Mouse (Mus musculus) forebrain, postnatal 0 days (tissue): Measurements from ENCODE around the gene Wdr92. TPM values are rescaled to one million over a fixed set of nuclear protein-coding genes. Genes with fewer than 3 reads are reported as not detected.

ENCODE experiments used
- ATAC-seq: fragments of 200-750 bp; cut with Nextera tagmentation; 2 replicates; pipeline ENCODE4 v1.8.0; 2017; ENCODE audit warnings: mild to moderate bottlenecking, moderate library complexity
- DNase-seq: peaks from one replicate; pipeline ENCODE4 v3.0.0-alpha.2; 2015
- H3K27ac ChIP-seq: fragments of 300-500 bp; sonication (generic); 2 replicates; pipeline ENCODE4 v1.5.1; 2014; ENCODE audit warnings: low read depth, mild to moderate bottlenecking, antibody characterized with exemption, low read length, moderate library complexity, mixed read lengths
- H3K27me3 ChIP-seq: fragments of 300-500 bp; sonication (generic); 2 replicates; pipeline ENCODE4 v1.6.1; 2014; ENCODE audit warnings: mild to moderate bottlenecking, low read length, mixed read lengths; ENCODE audit not compliant: insufficient read depth
- H3K36me3 ChIP-seq: fragments of 300-500 bp; sonication (generic); 2 replicates; pipeline ENCODE4 v1.6.1; 2014; ENCODE audit warnings: mild to moderate bottlenecking, moderate library complexity; ENCODE audit not compliant: insufficient read depth
- H3K4me1 ChIP-seq: fragments of 300-500 bp; sonication (generic); 2 replicates; pipeline ENCODE4 v1.6.1; 2014; ENCODE audit warnings: antibody characterized with exemption; ENCODE audit not compliant: insufficient read depth
- H3K4me2 ChIP-seq: fragments of 300-500 bp; sonication (generic); 2 replicates; pipeline ENCODE4 v1.6.1; 2014; ENCODE audit warnings: low read depth, mild to moderate bottlenecking, moderate library complexity
- H3K4me3 ChIP-seq: fragments of 300-500 bp; sonication (generic); 2 replicates; pipeline ENCODE4 v1.5.1; 2014; ENCODE audit warnings: low read depth, low read length, mixed read lengths
- H3K9ac ChIP-seq: fragments of 300-500 bp; sonication (generic); 2 replicates; pipeline ENCODE4 v1.6.1; 2014; ENCODE audit warnings: mild to moderate bottlenecking
- H3K9me3 ChIP-seq: fragments of 300-500 bp; sonication (generic); 2 replicates; pipeline ENCODE4 v1.6.1; 2016; ENCODE audit warnings: low read length
- CTCF ChIP-seq: sonication (generic); IDR thresholded peaks from 2 replicates; pipeline ENCODE4 v1.5.1; 2016; ENCODE audit warnings: antibody characterized with exemption, control low read depth, low read depth
- WGBS: fragments of 180-500 bp; shearing (Covaris S2); extraction: QIAGEN DNeasy Blood & Tissue Kit; methylation state at CpG from one replicate; pipeline ENCODE4 v1.1.7; 2014; 5-methylcytosine and 5-hydroxymethylcytosine counted together
- polyA plus RNA-seq: library from polyadenylated mRNA; unstranded; fragments of >200 nt; fragmentation: Nextera tagmentation; extraction: Ambion mirVana; gene quantifications from 2 replicates; pipeline ENCODE4 v1.2.1, GENCODE M21; 2015
- total RNA-seq: library from RNA; depleted of rRNA; stranded (reverse); fragments of >200 nt; gene quantifications from 2 replicates; pipeline ENCODE4 v1.2.3, GENCODE M21; 2014

Gene Wdr92
- total and polyA plus RNA-seq, 2 experiments from 2014 or later, result 11.9 to 13.0 TPM

DNA sequence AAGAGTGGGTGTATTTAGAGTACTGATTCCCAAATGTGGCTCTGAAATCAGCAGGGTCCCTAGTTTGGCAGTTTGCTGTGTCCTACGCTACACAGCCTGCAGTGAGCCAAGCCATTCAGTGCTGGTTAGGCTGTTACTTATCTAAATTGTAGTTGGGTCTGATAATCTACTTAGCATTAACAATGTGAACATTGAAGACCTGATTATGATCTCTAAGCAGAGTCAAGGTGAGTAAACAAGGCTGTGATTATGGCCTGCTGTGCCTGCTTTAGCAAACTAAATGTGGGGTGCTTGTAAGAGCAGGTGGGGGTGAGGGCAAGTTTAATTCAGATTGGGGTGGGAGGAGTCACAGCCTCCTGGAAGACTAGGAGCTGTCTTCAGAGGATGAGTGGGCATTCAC lies 18.0 kb upstream of the Wdr92 start:
- peaks cover 16% of the 10 kb centered on the region; the same call in 1 of the 2 replicates for H3K4me1 ChIP-seq
- H3K36me3 ChIP-seq, result no peaks in the 10 kb centered on the region
- WGBS, result 46% methylated on average over 1 of the region's 1 CpGs

DNA sequence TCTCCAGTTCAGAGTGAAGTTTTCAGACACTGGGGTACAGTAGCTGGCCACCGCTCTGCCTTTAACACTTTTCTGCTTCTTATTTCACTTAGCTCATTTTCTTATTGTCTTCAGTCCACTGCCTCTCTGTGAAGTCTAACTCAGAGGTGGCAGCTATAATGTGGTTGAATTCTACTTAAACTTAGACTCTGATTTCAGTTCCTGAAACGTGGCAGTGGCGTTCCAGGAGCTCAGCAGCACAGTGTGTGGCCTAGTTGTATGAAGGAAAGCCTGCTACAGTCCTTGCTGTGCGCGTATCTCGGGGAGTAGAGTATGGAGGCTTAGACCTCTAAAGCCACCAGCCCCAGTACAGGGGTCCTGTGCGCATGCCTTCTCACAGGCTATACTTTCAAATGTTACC lies 15.3 kb upstream of the Wdr92 start:
- TF ChIP-seq CTCF, result no peak
- Histone ChIP-seq H3K27me3 (no peaks in the 10 kb centered on the region), H3K27ac (no peak overlapping the region), H3K9me3 (no peaks in the 10 kb centered on the region), H3K4me2 (no peak overlapping the region), H3K4me1 (peaks cover 4% of the 10 kb centered on the region; the same call in 1 of the 2 replicates), H3K4me3 (no peak overlapping the region), H3K9ac (no peak overlapping the region), H3K36me3 (no peaks in the 10 kb centered on the region)
- 83% methylated on average over 7 of the region's 7 CpGs for WGBS
- DNase-seq (no peak), ATAC-seq (no peak)

More for the DNA sequence above, 18.0 kb upstream of the Wdr92 start:
- H3K4me2 ChIP-seq, result no peak overlapping the region
- no peak overlapping the region for H3K9ac ChIP-seq
- ATAC-seq, result no peak
- no peaks in the 10 kb centered on the region for H3K9me3 ChIP-seq
- H3K27me3 ChIP-seq, result no peaks in the 10 kb centered on the region
- TF ChIP-seq CTCF, result no peak
- no peak overlapping the region for H3K4me3 ChIP-seq
- H3K27ac ChIP-seq, result no peak overlapping the region
- no peak for DNase-seq

DNA sequence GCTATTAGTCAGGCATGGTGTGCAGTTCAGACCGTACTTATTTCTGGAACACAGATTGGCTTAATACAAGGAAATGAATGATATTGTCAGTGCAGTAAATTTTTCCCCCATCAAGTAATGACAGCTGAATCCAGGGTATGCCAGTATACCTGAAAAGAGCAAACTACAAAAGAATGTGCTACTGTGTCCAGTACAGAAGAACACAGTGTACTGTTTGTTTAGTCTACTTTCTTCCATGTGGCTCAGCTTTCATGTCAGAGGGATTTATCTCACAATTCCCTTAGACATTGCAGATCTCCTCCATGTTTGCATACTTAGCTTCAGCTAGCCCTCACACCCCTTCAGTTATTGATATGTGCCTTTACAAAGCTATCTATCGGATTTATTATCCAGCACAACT lies 12.6 kb upstream of the Wdr92 start:
- no peak for TF ChIP-seq CTCF
- H3K9me3 ChIP-seq, result no peaks in the 10 kb centered on the region
- ATAC-seq (no peak), DNase-seq (no peak)
- WGBS, result 87% methylated on average over 2 of the region's 2 CpGs
- H3K4me1 ChIP-seq, result no peaks in the 10 kb centered on the region
- H3K27me3 ChIP-seq, result no peaks in the 10 kb centered on the region
- H3K9ac ChIP-seq, result no peak overlapping the region
- no peak overlapping the region for H3K4me3 ChIP-seq
- no peaks in the 10 kb centered on the region for H3K36me3 ChIP-seq
- H3K27ac ChIP-seq, result no peak overlapping the region
- H3K4me2 ChIP-seq, result no peak overlapping the region

DNA sequence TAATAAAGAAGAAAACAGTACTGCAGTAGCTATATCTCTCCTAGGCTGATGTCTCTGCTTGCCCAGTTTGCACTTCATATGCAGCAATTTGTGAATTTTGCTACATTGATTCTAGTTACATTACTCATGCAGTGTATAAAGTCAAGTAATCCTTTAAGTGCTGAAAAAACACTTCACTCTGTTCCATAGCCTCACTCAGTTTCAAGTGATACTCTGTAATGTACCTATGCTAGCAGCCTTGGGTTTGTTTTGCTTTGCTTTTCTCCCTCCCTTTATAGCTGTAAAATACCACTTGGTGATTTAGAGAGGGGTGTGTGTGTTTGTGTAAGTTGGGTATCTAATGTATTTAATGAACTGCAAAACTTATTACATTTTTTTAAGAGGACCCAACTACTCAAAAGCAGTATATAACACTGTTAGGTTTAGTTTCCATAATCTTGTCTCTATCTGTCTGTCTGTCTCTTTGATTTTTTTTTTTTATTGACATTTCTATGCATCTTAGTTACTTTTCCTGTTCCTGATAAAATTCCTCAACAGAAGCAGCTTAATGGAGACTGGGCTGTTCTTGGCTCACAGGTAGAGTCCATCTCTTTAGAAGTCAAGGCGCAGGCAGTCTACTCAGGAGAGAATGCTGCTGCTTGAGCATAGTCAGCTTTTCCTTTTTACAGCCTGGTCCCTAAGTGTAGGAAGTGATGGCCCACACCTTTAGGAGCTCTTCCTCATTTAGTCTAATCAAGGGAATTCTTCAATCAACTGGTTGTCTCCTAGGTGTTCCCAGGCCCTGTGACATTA lies 10.8 kb upstream of the Wdr92 start:
- Histone ChIP-seq H3K9ac (no peak overlapping the region), H3K36me3 (no peaks in the 10 kb centered on the region), H3K9me3 (no peaks in the 10 kb centered on the region), H3K27ac (no peak overlapping the region), H3K4me3 (no peak overlapping the region), H3K27me3 (no peaks in the 10 kb centered on the region), H3K4me1 (no peaks in the 10 kb centered on the region), H3K4me2 (no peak overlapping the region)
- 95% methylated on average over 1 of the region's 1 CpGs for WGBS
- no peak for TF ChIP-seq CTCF
- ATAC-seq (no peak), DNase-seq (no peak)

DNA sequence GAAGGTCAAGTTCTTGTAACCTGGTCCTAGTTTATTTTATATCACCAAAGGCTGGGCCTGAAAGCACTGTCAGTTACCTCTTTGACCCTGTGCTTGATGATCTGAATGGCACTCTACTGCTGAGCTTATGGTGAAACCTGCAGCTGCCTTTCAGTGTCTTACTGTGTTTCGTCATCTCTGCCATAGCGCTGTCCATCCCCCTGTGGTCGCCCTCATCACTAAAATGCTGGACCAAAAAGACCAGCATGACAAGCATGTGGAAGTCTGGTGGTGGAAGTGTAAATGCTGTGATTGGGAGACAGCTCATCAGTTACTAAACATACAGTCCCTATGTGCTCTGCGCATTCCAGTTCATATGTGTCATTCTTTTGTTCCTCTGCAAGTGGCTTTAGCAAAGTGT lies 9.6 kb upstream of the Wdr92 start:
- ATAC-seq, result no peak
- no peak for TF ChIP-seq CTCF
- Histone ChIP-seq H3K4me3 (no peak overlapping the region), H3K36me3 (no peaks in the 10 kb centered on the region), H3K4me2 (no peak overlapping the region), H3K4me1 (no peaks in the 10 kb centered on the region), H3K27me3 (no peaks in the 10 kb centered on the region), H3K9ac (no peak overlapping the region), H3K27ac (no peak overlapping the region), H3K9me3 (0 out of 2 replicates have a peak, but pooled peaks cover 2% of the 10 kb centered on the region)
- 97% methylated on average over 4 of the region's 4 CpGs for WGBS
- DNase-seq, result no peak

DNA sequence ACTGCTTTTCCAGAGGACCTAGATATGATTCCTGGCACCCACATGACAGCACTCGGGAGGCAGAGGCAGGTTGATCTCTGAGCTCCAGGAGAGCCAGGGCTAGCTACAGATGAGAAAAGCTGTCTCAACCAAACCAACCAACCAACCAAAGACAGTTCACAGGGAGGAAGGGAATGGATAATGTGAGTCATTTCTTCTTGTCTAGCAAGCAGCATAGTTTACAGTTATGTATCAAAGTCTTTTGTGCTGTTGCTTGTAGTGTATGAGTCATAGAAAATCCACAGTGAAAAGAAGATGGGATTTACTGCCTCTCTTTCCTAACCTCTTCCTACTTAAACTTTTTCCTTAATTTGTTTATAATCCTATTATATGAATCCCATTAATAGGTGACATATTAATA lies 5.3 kb upstream of the Wdr92 start:
- Histone ChIP-seq H3K9ac (no peak overlapping the region), H3K4me1 (no peaks in the 10 kb centered on the region), H3K9me3 (0 out of 2 replicates have a peak, but pooled peaks cover 2% of the 10 kb centered on the region), H3K4me3 (no peak overlapping the region), H3K27me3 (no peaks in the 10 kb centered on the region), H3K4me2 (no peak overlapping the region), H3K27ac (no peak overlapping the region), H3K36me3 (no peaks in the 10 kb centered on the region)
- 100% methylated on average over 1 of the region's 1 CpGs for WGBS
- no peak for ATAC-seq
- no peak for TF ChIP-seq CTCF
- DNase-seq, result no peak

DNA sequence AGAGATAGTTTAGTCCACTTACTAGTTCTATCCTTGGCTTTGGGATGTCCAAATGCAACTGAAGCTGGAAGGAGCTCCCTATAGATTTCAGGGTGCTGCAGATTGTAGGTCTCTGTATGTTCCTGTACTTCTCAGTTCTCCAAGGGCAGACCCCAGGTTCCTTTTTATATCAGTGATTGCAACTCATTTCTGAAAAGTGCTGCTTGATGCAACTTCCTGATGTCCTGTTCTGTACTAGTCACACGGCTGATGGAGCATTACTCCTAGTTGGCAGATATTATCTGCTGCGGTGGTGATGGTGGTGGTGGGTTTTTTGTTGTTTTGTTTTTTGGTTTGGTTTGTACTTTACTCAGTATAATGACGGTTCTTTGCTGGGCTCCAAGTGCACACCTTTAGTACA lies 1.2 kb upstream of the Wdr92 start:
- H3K27ac ChIP-seq, result no peak overlapping the region
- TF ChIP-seq CTCF, result no peak

More for the DNA sequence above, 1.2 kb upstream of the Wdr92 start:
- Histone ChIP-seq H3K4me3 (no peak overlapping the region), H3K36me3 (no peaks in the 10 kb centered on the region), H3K9ac (no peak overlapping the region), H3K4me2 (no peak overlapping the region), H3K4me1 (no peaks in the 10 kb centered on the region), H3K9me3 (0 out of 2 replicates have a peak, but pooled peaks cover 2% of the 10 kb centered on the region), H3K27me3 (no peaks in the 10 kb centered on the region)
- DNase-seq (no peak), ATAC-seq (no peak)
- WGBS, result 91% methylated on average over 3 of the region's 3 CpGs
